Mouse (Mus musculus): ENCODE measurements at regions not wholly inside any gene's neighbourhood (a gene's known extent, or its start where the extent isn't known, plus 50 kb on each side); places are given as distances from the start of the nearest gene placed in this dataset.

DNA sequence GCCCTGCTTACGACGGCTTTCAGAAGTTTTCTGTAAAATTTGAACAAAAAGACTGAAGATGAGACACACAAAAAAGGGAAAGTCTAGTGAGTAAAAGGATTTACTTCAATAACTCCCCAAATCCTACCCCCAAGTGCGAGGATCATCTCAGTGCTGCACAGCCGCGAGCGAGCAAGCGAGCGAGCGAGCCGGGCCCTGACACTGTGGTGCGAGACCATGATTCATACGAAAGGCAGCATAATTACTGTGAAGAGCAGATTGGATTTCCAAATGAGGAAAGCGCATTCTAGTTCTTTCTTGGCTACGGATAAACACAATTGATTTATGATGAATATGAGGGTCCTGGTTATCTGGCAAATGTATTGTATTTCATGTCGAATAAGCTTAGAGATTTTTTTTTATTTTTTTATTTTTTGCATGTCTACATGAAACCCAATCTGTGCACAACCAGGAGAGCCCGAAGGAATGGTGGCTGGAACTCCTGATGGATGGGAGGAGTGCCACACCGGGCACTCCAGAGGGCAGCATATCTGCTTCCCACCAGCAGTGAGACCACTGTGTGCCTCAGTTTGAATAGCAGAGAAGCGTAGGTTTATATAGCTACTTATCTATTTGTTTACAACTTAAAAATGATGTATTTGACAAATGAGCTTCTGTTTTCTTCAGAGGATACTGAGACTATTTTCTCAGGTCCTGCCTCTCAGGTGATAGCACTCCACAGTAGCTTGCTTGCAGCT is 106.9 kb upstream of the Fam241a start:
- in situ Hi-C loops (cut with MboI, MseI): loop anchor here (10.0 kb wide), 1 partner anchor 342 kb away; no protein-coding TSS in a partner anchor

- in situ Hi-C loops (cut with MboI, MseI): loop anchor here (10.0 kb wide), 1 partner anchor 343 kb away; no protein-coding TSS in a partner anchor
These were observed 105.9 kb upstream of the Fam241a start for GRCm38 (mm10) chr3:128001924-128002501.

- in situ Hi-C loops (cut with MboI, MseI): no loop called here
These were observed 99.6 kb upstream of the Fam241a start for GRCm38 (mm10) chr3:127995678-127996077.

DNA sequence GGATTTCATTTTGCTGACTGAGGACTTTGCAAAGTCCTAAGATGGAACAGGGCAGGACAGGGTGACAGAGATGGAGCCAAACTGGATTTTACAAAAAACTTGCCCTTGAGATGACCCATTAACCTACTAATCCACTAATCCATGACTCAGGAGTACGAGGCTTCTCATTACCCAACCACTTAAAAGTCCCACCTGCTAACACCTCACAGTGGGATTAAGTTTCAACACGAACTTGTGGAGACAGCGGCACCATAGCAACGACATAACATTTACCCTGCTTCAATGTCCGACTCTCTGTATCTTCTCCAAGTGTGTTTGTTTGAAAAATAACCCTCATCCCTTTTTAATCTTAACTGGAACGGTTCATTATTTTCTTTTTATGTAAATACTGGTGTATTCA is 91.5 kb upstream of the Fam241a start:
- in situ Hi-C loops (cut with MboI, MseI): no loop called here

DNA sequence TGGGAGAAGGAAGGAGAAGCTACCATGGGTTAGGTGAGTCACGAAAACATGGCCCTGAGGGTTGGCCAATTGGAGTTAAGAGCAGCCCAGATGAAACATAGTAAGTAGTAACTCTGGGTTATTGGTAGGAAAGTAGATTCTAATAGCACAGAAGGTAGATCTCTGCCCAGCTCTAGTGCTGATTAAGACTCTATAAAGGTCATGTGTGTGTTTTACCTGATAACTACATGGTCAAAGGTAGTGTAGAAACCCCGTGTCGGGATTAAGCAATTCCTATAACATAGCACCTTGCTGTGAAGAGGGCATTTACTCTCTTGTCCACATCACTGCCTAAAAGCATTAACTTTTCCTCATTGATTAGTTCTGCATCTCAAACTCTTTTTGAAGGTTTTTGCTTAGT is 89.0 kb upstream of the Fam241a start:
- in situ Hi-C loops (cut with MboI, MseI): no loop called here

- in situ Hi-C loops (cut with MboI, MseI): no loop called here
These were observed 81.1 kb upstream of the Fam241a start for GRCm38 (mm10) chr3:127977240-127977639.

GRCm38 (mm10) chr3:127970891-127971290 is 74.8 kb upstream of the Fam241a start:
- in situ Hi-C loops (cut with MboI, MseI): no loop called here

GRCm38 (mm10) chr3:127967170-127967569 is 71.0 kb upstream of the Fam241a start:
- in situ Hi-C loops (cut with MboI, MseI): no loop called here

- in situ Hi-C loops (cut with MboI, MseI): no loop called here
These were observed 70.1 kb upstream of the Fam241a start for GRCm38 (mm10) chr3:127966214-127966613.

- in situ Hi-C loops (cut with MboI, MseI): no loop called here
These were observed 63.0 kb upstream of the Fam241a start for GRCm38 (mm10) chr3:127958919-127959684.

GRCm38 (mm10) chr3:127954856-127955255 is 58.7 kb upstream of the Fam241a start:
- in situ Hi-C loops (cut with MboI, MseI): no loop called here

DNA sequence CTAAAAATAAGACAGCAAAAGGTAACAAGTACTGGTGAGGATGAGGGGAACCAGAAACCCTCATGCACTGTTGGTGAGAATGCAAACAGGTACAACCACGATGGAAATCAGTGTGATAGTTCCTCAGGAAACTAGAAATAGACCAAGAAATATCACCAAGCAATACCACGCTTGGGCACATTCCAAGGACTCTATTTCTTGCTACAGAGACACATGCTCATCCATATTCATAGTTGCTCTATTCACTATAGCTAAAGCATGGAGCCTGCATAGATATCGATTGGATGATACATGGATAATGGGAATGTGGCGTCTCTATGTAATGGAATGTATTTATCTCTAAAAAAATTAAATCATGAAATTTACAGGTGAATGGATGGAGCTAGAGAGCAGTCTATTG is 57.5 kb upstream of the Fam241a start:
- in situ Hi-C loops (cut with MboI, MseI): no loop called here

GRCm38 (mm10) chr3:127948898-127949620 is 52.9 kb upstream of the Fam241a start:
- in situ Hi-C loops (cut with MboI, MseI): loop anchor here (5.0 to 10.0 kb wide), 3 partner anchors 97 to 324 kb away; no protein-coding TSS in a partner anchor

DNA sequence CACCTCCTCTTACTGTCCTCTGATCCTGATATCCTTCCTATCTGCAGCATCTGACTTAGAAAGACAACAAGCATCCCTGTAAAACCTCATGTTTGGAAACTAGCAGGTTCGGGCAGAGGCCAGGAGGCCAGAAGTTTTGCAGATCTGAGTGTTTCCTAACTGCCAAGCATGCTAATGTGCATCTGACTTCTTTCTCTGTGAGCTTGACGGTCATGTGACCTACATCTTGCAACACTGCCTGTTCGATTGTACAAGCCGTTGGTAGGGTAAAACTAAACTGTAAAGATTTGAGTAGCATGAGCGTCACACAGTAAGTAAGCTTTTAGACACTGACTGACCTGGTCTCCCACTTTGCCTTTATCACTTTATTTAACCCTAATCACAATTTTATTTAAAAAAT is 52.2 kb upstream of the Fam241a start:
- in situ Hi-C loops (cut with MboI, MseI): loop anchor here (5.0 to 10.0 kb wide), 3 partner anchors 96 to 324 kb away; no protein-coding TSS in a partner anchor
